ENCODE assay signal across 8 mouse cellular contexts in genomic region chr4:99342521-99342965, GRCm38 (mm10). TPM values are rescaled to one million over a fixed set of nuclear protein-coding genes. Genes with fewer than 3 reads are reported as not detected.
DNase-seq lines count a peak whose midpoint lies in the region; ATAC-seq and TF ChIP-seq lines count a peak whose summit lies in the region.

No protein-coding gene starts in this region.

- no peak overlapping the region for H3K4me3 ChIP-seq in heart, embryonic 11.5 days (ENCODE audit: low read depth, low read length)
- no peak overlapping the region for H3K4me3 ChIP-seq in embryonic fibroblast, embryonic 13.5 days (ENCODE audit: insufficient read depth, low read length)

- no peak overlapping the region for H3K4me2 ChIP-seq in heart, embryonic 11.5 days

- no peaks in the 10 kb centered on the region for H3K9me3 ChIP-seq in heart, embryonic 11.5 days (replicated peaks; ENCODE audit: control insufficient read depth, low read length)

- ATAC-seq in heart, embryonic 11.5 days (replicated peaks; ENCODE audit: insufficient number of reproducible peaks, low FRiP score, low TSS enrichment): peak; percentile 69; the same call in 1 of the 2 replicates

- intact Hi-C loops in heart, postnatal 25 days (cut with DNase I): no loop called here

- no peaks in the 10 kb centered on the region for H3K4me1 ChIP-seq in heart, embryonic 11.5 days (ENCODE audit: control insufficient read depth, insufficient read depth, low read length)
- no peaks in the 10 kb centered on the region for H3K4me1 ChIP-seq in embryonic fibroblast, embryonic 13.5 days (ENCODE audit: control insufficient read depth, insufficient read depth, low read length)

- DNase-seq in heart, postnatal 25 days (ENCODE audit: low spot score): no peak
- peak; percentile 18 for DNase-seq in ovary, postnatal 36 days (ENCODE audit: low spot score)
- no peak for DNase-seq in ovary, postnatal 14 days (ENCODE audit: low spot score)
- DNase-seq in splenic B cell, adult 2 months (ENCODE audit: low read depth, low spot score): peak; percentile 32
- no peak for DNase-seq in Muller cell, postnatal 12 days (ENCODE audit: inconsistent ontology term)
- DNase-seq in adrenal gland, postnatal 36 days: no peak

- no peak for TF ChIP-seq POLR2A in embryonic fibroblast, embryonic 13.5 days (IDR thresholded peaks at IDR 0.05; ENCODE audit: low read depth, low read length)

- H3K9ac ChIP-seq in heart, embryonic 11.5 days (ENCODE audit: low read depth, low read length): no peak overlapping the region

- 34% methylated on average over 4 of the region's 4 CpGs for WGBS in heart, embryonic 11.5 days (ENCODE audit: insufficient replicate concordance)

- TF ChIP-seq CTCF in embryonic fibroblast, embryonic 13.5 days (IDR thresholded peaks at IDR 0.05; ENCODE audit: borderline replicate concordance, insufficient read depth, low read length): peak; percentile 57; the same call in 1 of the 2 replicates

- no peak overlapping the region for H3K27ac ChIP-seq in heart, embryonic 11.5 days (ENCODE audit: low read depth, low read length)
- no peak overlapping the region for H3K27ac ChIP-seq in embryonic fibroblast, embryonic 13.5 days (ENCODE audit: insufficient read depth, low read length)

- no peaks in the 10 kb centered on the region for H3K27me3 ChIP-seq in heart, embryonic 11.5 days (ENCODE audit: control insufficient read depth, insufficient read depth, low read length)
- no peaks in the 10 kb centered on the region for H3K27me3 ChIP-seq in splenic B cell, adult 2 months (ENCODE audit: control insufficient read depth, insufficient read depth, low read length, poor library complexity, severe bottlenecking)

- H3K36me3 ChIP-seq in heart, embryonic 11.5 days (ENCODE audit: control insufficient read depth, insufficient read depth, low read length): no peaks in the 10 kb centered on the region
- H3K36me3 ChIP-seq in splenic B cell, adult 2 months (ENCODE audit: control insufficient read depth, insufficient read depth, low read length, poor library complexity, severe bottlenecking): no peaks in the 10 kb centered on the region

RNA-seq across cellular contexts. Expression of gene Gm12689, which starts 46.8 kb away (rescaled TPM):
- 0.16 TPM in 1 of 2 replicates, not detected in the other for polyA plus RNA-seq in heart, embryonic 11.5 days (2014; fragmentation: Nextera tagmentation; extraction: Ambion mirVana)
- not detected for total RNA-seq in heart, postnatal 25 days (2021)
- polyA plus RNA-seq in embryonic fibroblast, embryonic 13.5 days (2011; ENCODE audit: insufficient read length, low read depth, missing spikeins): not detected in 2 replicates
- under 1 TPM in 1 of 2 experiments, not detected in 1; 0.30 TPM for total RNA-seq in adrenal gland, postnatal 36 days (2021)

Comparison
In these comparisons a context has a peak if more than half of its experiments do, and no peak if none do; other contexts are left out.
1. DNase-seq: peak in ovary, postnatal 36 days (single experiment) and splenic B cell, adult 2 months (single experiment); none in heart, postnatal 25 days (single experiment), ovary, postnatal 14 days (single experiment), Muller cell, postnatal 12 days (single experiment) and adrenal gland, postnatal 36 days (0 of 2).